Mouse (Mus musculus) WW6 (cell line): ENCODE measurements around the gene Cdk2.

Experiments
- DNase-seq: peaks from one replicate; pipeline ENCODE4 v3.0.0-alpha.2; 2013; ENCODE audit warnings: low read depth, low spot score

The Cdk2 gene

DNA sequence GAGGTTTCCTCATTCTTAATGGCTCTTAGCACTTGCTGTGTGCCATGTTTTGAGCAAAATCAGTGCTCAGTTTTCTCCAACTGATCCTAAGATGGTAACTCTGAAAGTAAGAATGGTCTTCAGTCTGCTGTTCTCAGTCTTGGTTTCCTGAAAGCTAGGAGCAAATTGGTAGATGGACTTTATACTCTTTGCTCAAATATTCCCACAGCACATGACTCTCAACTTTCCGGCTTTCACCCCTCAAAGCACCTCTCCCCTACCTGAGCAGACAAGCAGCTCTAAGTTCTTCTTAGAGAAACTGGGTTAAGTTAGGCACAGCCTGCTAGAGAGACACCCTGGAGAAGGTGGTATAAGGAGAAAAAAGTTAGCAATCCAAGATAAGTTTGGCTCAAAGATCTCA is 48.1 kb downstream of the Cdk2 start:
- DNase-seq: no peak

DNA sequence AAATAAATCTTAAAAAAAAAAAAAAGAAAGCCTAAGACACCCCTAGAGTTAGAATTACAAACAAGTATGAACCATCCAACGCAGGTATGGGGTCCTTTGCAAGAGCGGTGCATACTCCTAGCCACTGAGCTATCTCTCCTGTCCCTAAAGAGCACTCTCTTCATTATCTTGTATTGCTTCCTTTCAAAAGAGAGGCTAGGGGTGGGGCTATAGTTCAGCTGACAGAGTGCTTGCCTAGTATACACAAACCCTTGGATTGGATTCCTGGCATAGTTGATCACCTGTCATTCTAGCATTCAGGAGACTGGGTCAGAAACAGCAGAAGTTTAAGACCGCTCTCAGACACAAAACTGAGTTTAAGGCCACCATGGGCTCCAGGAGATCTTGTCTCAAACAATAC is 49.6 kb downstream of the Cdk2 start:
- DNase-seq: no peak

DNA sequence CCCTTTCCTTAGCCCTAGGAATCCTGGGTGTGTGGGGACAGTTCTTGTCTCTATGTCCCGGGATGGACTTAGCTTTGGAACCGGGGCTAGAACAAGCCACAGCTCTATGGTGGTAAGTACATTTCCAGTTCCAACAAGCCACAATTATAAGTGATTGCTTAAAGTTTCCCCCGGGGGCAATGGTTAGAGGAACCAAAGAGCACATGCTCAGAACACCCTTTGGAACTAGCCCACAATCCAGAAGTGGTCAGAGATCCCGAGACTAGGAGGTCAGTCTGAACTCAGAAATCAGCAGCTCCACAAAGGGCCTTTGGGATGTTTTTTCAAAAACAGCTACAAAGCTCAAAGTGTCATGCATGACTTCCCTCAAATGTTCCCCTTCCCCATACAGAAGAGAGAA is 51.0 kb downstream of the Cdk2 start:
- DNase-seq: no peak
